7 mouse cellular contexts compared by ENCODE assay signal in the genomic region with DNA sequence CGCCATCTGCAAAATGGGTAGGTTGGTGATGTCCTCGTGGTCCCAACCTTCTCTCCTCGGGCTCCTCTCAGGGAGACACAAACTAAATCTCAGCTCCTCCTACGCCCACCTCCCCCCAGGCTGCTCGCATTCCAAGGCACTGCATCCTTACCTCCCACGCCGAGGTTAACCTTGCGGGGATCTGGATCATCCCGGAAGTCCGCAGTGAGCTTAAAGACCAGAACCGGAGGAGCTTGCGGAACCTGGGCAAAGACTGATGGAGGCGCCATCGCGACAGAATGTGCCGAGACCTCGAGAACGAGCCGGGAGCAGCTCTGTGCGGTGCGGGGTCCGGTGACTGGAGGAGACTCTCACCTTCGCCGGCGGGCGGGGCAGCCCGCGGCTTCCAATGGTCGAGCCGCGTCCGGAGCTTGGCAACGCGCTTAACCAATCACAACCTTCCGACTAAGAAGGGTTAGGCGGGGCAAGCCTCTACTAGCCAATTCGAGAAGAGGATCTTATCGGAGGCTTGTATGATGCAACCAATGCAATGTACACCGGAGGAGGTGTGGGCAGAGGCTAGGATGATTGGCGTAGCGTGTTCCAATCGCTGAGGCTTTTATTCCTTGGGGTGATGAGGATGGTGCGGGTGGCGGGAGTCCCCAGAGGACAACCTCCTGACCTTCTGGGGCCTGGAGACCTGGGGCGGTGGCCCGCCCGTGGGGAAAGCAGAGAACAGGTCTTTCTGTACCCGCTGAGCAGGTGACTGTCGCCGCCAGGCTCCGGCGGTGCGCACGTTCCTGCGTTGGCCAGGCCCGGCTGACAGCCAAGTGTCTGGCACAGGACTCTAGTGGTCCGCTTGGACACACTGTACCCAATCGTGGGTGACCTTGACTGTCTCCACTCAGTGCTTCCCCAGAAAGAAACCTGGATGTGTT. TPM values are rescaled to one million over a fixed set of nuclear protein-coding genes. Genes with fewer than 3 reads are reported as not detected.
DNase-seq lines count a peak whose midpoint lies in the region; ATAC-seq lines count a peak whose summit lies in the region.

Got1 (minus strand) TSS at position 419 of the 917 bp plus-strand sequence.

- H3K27me3 ChIP-seq in intestine, embryonic 16.5 days (replicated peaks; ENCODE audit: control insufficient read depth, insufficient read depth, low read length), result no peaks in the 10 kb centered on the region; the same call in 1 of the 2 replicates
- no peaks in the 10 kb centered on the region for H3K27me3 ChIP-seq in midbrain, embryonic 11.5 days (ENCODE audit: control insufficient read depth, insufficient read depth, low read length)

- intact Hi-C loops in left cerebral cortex, postnatal 36 days (cut with DNase I), result no loop called here

- H3K9ac ChIP-seq in intestine, embryonic 16.5 days (ENCODE audit: low read depth, low read length), result peak within 1 kb of the TSS; percentile 81
- peak within 1 kb of the TSS; percentile 79 for H3K9ac ChIP-seq in midbrain, embryonic 11.5 days (ENCODE audit: low read length)

- peak; percentile 99 for ATAC-seq in intestine, embryonic 16.5 days
- ATAC-seq in midbrain, embryonic 11.5 days (ENCODE audit: low FRiP score), result peak; percentile 99

- H3K27ac ChIP-seq in intestine, embryonic 16.5 days (ENCODE audit: low read length), result peak within 1 kb of the TSS; percentile 65
- no peak within 1 kb of the TSS; the same call in 1 of the 2 replicates for H3K27ac ChIP-seq in midbrain, embryonic 11.5 days (ENCODE audit: low read depth, low read length)

- WGBS in intestine, embryonic 16.5 days, result under 1% methylated on average over 58 of the region's 58 CpGs
- under 1% methylated on average over 58 of the region's 58 CpGs for WGBS in midbrain, embryonic 11.5 days

- DNase-seq in adrenal gland, adult 8-10 months, result peak; percentile 96
- peak; percentile 91 for DNase-seq in embryo, embryonic 9.5 days (ENCODE audit: extremely low spot score)
- peak; percentile 75 to 92 for DNase-seq in gastrocnemius, postnatal 4 days (ENCODE audit: low spot score in 2 of 2)
- DNase-seq in left cerebral cortex, postnatal 36 days (ENCODE audit: low spot score in 2 of 2), result peak; percentile 96 to 97
- DNase-seq in midbrain, embryonic 11.5 days (ENCODE audit: low spot score, missing footprints), result peak; percentile 99
- DNase-seq in skeletal muscle tissue, adult 2 months (ENCODE audit: low read depth, low spot score), result peak; percentile 99

- H3K36me3 ChIP-seq in intestine, embryonic 16.5 days (ENCODE audit: control insufficient read depth, insufficient read depth, low read length), result no peaks in the 10 kb centered on the region
- no peaks in the 10 kb centered on the region for H3K36me3 ChIP-seq in midbrain, embryonic 11.5 days (ENCODE audit: control insufficient read depth, insufficient read depth, low read length)

- peak within 1 kb of the TSS; percentile 71 for H3K4me3 ChIP-seq in intestine, embryonic 16.5 days (ENCODE audit: low read length)
- peak within 1 kb of the TSS; percentile 48 for H3K4me3 ChIP-seq in midbrain, embryonic 11.5 days (ENCODE audit: low read depth, low read length)

- H3K4me1 ChIP-seq in intestine, embryonic 16.5 days (ENCODE audit: control insufficient read depth, insufficient read depth, low read length), result peaks cover 11% of the 10 kb centered on the region
- H3K4me1 ChIP-seq in midbrain, embryonic 11.5 days (ENCODE audit: control insufficient read depth, insufficient read depth, low read length), result peaks cover 18% of the 10 kb centered on the region

- peak within 1 kb of the TSS; percentile 91 for H3K4me2 ChIP-seq in intestine, embryonic 16.5 days (ENCODE audit: low read depth, low read length)
- peak within 1 kb of the TSS; percentile 74 for H3K4me2 ChIP-seq in midbrain, embryonic 11.5 days

- H3K9me3 ChIP-seq in intestine, embryonic 16.5 days (ENCODE audit: control insufficient read depth, low read length), result no peaks in the 10 kb centered on the region
- no peaks in the 10 kb centered on the region for H3K9me3 ChIP-seq in midbrain, embryonic 11.5 days (ENCODE audit: control insufficient read depth, low read length)

RNA-seq across cellular contexts. Expression of gene Got1, which starts in this region (rescaled TPM):
- 100 to 1,000 TPM; 106 to 317 (median 154) TPM for total RNA-seq in adrenal gland, adult 8-10 months (2022)
- 100 to 1,000 TPM; 102 to 115 TPM for total RNA-seq in gastrocnemius, postnatal 4 days (2021)
- polyA plus RNA-seq in intestine, embryonic 16.5 days (2015; fragmentation: Nextera tagmentation; extraction: Ambion mirVana), result 70.5 and 73.4 TPM in 2 replicates
- total RNA-seq in left cerebral cortex, postnatal 36 days (2021), result 100 to 1,000 TPM; 352 to 386 TPM
- polyA plus RNA-seq in midbrain, embryonic 11.5 days (2014; fragmentation: Nextera tagmentation; extraction: Ambion mirVana), result 46.6 and 47.0 TPM in 2 replicates
